Mouse (Mus musculus): ENCODE measurements at regions not wholly inside any gene's neighbourhood (a gene's known extent, or its start where the extent isn't known, plus 50 kb on each side); places are given as distances from the start of the nearest gene placed in this dataset.

DNA sequence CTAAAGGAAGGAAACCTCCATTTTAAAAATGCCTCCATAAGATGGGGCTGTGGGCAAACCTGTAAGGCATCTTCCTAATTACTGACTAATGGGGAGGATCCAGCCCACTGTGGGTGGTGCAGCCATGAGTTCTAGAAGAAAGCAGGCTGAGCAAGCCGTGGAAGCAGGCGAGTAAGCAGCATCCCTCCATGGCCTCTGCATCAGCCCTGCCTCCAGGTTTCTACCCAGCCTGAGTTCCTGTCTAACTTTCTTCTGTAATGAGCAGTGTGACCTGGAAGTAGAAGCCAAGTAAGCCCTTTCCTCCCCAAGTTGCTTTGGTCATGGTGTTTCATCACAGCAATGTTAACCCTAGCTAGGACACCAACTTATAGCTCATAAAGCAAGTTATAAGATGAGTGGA, 66.5 kb upstream of the Twist2 start:
- in situ Hi-C loops (cut with MboI, MseI), result no loop called here

DNA sequence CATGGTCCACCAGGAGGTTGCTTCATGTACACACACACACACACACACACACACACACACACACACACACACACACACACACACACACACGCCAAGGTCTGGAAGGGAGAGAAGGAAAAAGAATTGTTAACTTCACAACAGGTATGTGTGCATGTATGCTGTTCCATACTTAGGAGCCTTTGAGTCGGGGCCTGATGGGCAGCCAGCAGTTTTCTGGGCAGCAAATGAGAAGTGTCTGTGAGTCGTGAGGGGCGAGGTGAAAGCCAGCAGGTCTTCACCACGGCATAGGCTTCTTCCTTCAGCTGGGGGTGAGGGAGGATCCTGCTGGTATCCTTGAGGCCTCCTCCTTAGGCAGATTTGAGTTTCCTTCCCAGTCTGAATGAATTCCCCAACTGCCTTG, 65.8 kb upstream of the Twist2 start:
- in situ Hi-C loops (cut with MboI, MseI), result no loop called here

- in situ Hi-C loops (cut with MboI, MseI), result no loop called here
Observed at GRCm38 (mm10) chr1:91740661-91741060, 60.6 kb upstream of the Twist2 start.

DNA sequence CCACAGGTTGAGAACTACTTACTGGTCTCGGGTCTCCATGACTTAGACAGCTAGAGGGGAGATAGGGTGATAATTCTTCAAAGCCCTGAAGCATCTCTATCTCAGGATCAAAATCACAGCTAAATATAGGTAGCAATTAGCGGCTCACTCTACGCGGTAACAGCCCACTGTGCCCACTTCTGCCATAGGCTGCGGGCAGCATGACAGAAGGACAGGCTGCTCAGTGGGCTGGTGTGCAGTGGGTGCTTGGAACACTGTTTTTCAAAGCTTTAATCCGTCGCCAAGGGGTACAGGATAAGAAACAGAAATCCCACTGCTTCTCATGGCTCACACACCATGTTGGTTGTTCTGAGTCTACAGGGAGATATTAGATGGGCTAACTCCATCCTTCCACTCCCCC, 59.2 kb upstream of the Twist2 start:
- in situ Hi-C loops (cut with MboI, MseI), result no loop called here

DNA sequence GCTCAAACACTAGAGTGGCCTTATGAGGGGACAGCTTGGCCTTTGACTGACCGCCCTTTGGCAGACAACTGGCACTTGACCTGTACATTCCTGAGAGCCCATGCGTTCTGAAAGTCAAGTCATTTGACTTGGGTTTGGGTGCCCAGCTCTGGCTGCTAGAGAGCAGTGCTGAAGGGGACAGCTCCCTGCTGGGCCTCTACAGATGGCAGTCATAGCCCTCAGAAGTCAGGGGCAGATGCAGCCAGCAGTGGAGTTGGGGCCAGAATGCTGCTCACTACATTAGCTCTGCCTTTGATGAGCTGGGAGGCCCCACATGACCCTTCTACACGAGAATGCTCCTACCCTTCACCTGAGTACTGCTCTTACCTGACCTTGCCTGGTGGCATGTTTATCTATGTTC, 58.3 kb upstream of the Twist2 start:
- in situ Hi-C loops (cut with MboI, MseI), result no loop called here

DNA sequence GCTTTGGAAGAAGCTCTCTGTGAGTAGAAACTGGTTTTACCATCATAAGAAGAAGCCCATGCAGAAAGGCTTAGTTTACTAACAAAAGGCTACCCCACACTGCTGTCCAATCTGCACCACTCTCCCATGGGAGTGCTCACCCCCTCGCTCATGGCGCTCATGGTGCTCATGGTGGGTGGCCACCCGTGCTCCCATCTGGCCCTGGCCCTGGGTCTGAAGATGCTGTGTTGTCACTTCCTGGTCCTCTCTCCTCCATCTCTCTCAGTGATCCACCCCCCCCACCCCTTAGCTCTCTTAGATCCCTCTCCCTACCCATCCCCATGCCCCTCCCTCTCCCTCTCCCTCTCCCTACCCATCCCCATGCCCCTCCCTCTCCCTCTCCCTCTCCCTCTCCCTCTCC, 57.2 kb upstream of the Twist2 start:
- in situ Hi-C loops (cut with MboI, MseI), result no loop called here

DNA sequence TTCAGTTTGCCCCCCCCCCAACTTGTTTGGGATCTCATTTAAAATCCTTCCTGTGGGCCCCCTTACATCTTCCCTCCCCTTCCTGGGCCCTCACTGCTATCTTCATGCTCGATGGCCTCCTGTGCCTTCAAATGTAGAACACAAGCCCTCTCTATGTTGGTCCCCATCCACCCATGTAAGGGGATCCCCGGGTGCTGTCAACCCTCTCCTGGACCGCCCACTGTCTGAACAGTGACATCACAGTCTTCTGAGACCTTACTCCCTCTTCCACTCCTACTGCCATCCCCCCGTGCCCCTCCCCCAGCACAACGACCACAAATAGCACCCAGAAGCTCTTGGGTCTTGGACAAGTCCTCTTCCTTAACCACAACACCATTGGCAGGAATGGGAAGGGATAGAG, 56.6 kb upstream of the Twist2 start:
- in situ Hi-C loops (cut with MboI, MseI), result no loop called here

GRCm38 (mm10) chr1:91747583-91747982, 53.7 kb upstream of the Twist2 start:
- in situ Hi-C loops (cut with MboI, MseI), result no loop called here
